Mouse (Mus musculus): ENCODE data around the gene Nav2. TPM values are rescaled to one million over a fixed set of nuclear protein-coding genes. Genes with fewer than 3 reads are reported as not detected.

Nav2 gene
- polyA plus RNA-seq, 1 experiment = 21.9 TPM

- Histone ChIP-seq H3K36me3 (ENCODE audit: control insufficient read depth, insufficient read depth) (no peaks in the 10 kb centered on the region), H3K27me3 (ENCODE audit: control insufficient read depth, insufficient read depth, insufficient read length) (no peaks in the 10 kb centered on the region), H3ac (ENCODE audit: control insufficient read depth, insufficient read length) (no peak overlapping the region), H3K79me2 (ENCODE audit: control insufficient read depth, insufficient read depth) (no peaks in the 10 kb centered on the region), H3K4me2 (ENCODE audit: low read depth) (peak overlapping the region; percentile 62), H3K4me3 (no peak overlapping the region)
- TF ChIP-seq USF1 (IDR thresholded peaks at IDR 0.05; ENCODE audit: low read depth) (no peak), POLR2AphosphoS2 (IDR thresholded peaks at IDR 0.05; ENCODE audit: insufficient read length, low read depth) (no peak), SRF (IDR thresholded peaks at IDR 0.05; ENCODE audit: control insufficient read depth, insufficient read length, low read depth) (no peak)
Measured at GRCm38 (mm10) chr7:49342556-49343080, 434.1 kb downstream of the Nav2 start.

- TF ChIP-seq POLR2A (IDR thresholded peaks at IDR 0.05; ENCODE audit: insufficient read length, low read depth) (no peak), E2F4 (IDR thresholded peaks at IDR 0.05; ENCODE audit: insufficient read depth) (no peak), MAX (IDR thresholded peaks at IDR 0.05; ENCODE audit: low read depth) (no peak), MYOG (IDR thresholded peaks at IDR 0.05; ENCODE audit: control insufficient read depth in 1 of 3, insufficient read depth in 1 of 3, insufficient read length in 2 of 3, low read depth in 2 of 3) (peak in 2 of 3 experiments; percentile 46 to 74), TCF12 (IDR thresholded peaks at IDR 0.05; ENCODE audit: insufficient read depth, poor library complexity, severe bottlenecking) (peak; percentile 65), CEBPB (IDR thresholded peaks at IDR 0.05; ENCODE audit: insufficient read depth, poor library complexity, severe bottlenecking) (no peak), REST (IDR thresholded peaks at IDR 0.05; ENCODE audit: insufficient read depth, insufficient read length) (no peak), TCF3 (IDR thresholded peaks at IDR 0.05; ENCODE audit: insufficient read length, low read depth) (no peak), USF1 (IDR thresholded peaks at IDR 0.05; ENCODE audit: low read depth) (no peak), SRF (IDR thresholded peaks at IDR 0.05; ENCODE audit: control insufficient read depth, insufficient read length, low read depth) (no peak), POLR2AphosphoS2 (IDR thresholded peaks at IDR 0.05; ENCODE audit: insufficient read length, low read depth) (no peak), MYOD1 (IDR thresholded peaks at IDR 0.05; ENCODE audit: control insufficient read depth in 1 of 3, insufficient read length in 2 of 3, low read depth in 2 of 3) (peak in 2 of 3 experiments; percentile 1 to 73)
- peak overlapping the region; percentile 62 for H3K4me2 ChIP-seq (ENCODE audit: low read depth)
- no peaks in the 10 kb centered on the region for H3K79me2 ChIP-seq (ENCODE audit: control insufficient read depth, insufficient read depth)
- H3ac ChIP-seq (ENCODE audit: control insufficient read depth, insufficient read length) = no peak overlapping the region
- H3K36me3 ChIP-seq (ENCODE audit: control insufficient read depth, insufficient read depth) = no peaks in the 10 kb centered on the region
- H3K4me3 ChIP-seq = no peak overlapping the region
- H3K27me3 ChIP-seq (ENCODE audit: control insufficient read depth, insufficient read depth, insufficient read length) = no peaks in the 10 kb centered on the region
Measured at GRCm38 (mm10) chr7:49343081-49343600, 434.6 kb downstream of the Nav2 start.

- no peaks in the 10 kb centered on the region for H3K79me2 ChIP-seq (ENCODE audit: control insufficient read depth, insufficient read depth)
- TF ChIP-seq MYOD1 (IDR thresholded peaks at IDR 0.05; ENCODE audit: control insufficient read depth in 1 of 3, insufficient read length in 2 of 3, low read depth in 2 of 3) (peak in 2 of 3 experiments; percentile 78 to 88), TCF12 (IDR thresholded peaks at IDR 0.05; ENCODE audit: insufficient read depth, poor library complexity, severe bottlenecking) (peak; percentile 3), POLR2A (IDR thresholded peaks at IDR 0.05; ENCODE audit: insufficient read length, low read depth) (no peak), CEBPB (IDR thresholded peaks at IDR 0.05; ENCODE audit: insufficient read depth, poor library complexity, severe bottlenecking) (no peak), TCF3 (IDR thresholded peaks at IDR 0.05; ENCODE audit: insufficient read length, low read depth) (no peak), MYOG (IDR thresholded peaks at IDR 0.05; ENCODE audit: control insufficient read depth in 1 of 3, insufficient read depth in 1 of 3, insufficient read length in 2 of 3, low read depth in 2 of 3) (peak in 1 of 3 experiments; percentile 77)
- no peak overlapping the region for H3ac ChIP-seq (ENCODE audit: control insufficient read depth, insufficient read length)
- no peaks in the 10 kb centered on the region for H3K27me3 ChIP-seq (ENCODE audit: control insufficient read depth, insufficient read depth, insufficient read length)
- H3K36me3 ChIP-seq (ENCODE audit: control insufficient read depth, insufficient read depth) = no peaks in the 10 kb centered on the region
- H3K4me3 ChIP-seq = no peak overlapping the region
- peak overlapping the region; percentile 58 for H3K4me2 ChIP-seq (ENCODE audit: low read depth)
Measured at GRCm38 (mm10) chr7:49343752-49344484, 435.4 kb downstream of the Nav2 start.

GRCm38 (mm10) chr7:49347338-49348272, 439.1 kb downstream of the Nav2 start:
- no peaks in the 10 kb centered on the region for H3K36me3 ChIP-seq (ENCODE audit: control insufficient read depth, insufficient read depth)
- no peaks in the 10 kb centered on the region for H3K79me2 ChIP-seq (ENCODE audit: control insufficient read depth, insufficient read depth)
- no peak overlapping the region for H3ac ChIP-seq (ENCODE audit: control insufficient read depth, insufficient read length)
- H3K27me3 ChIP-seq (ENCODE audit: control insufficient read depth, insufficient read depth, insufficient read length) = no peaks in the 10 kb centered on the region
- TF ChIP-seq POLR2AphosphoS2 (IDR thresholded peaks at IDR 0.05; ENCODE audit: insufficient read length, low read depth) = no peak
- TF ChIP-seq REST (IDR thresholded peaks at IDR 0.05; ENCODE audit: insufficient read depth, insufficient read length) = no peak
- no peak for TF ChIP-seq SRF (IDR thresholded peaks at IDR 0.05; ENCODE audit: control insufficient read depth, insufficient read length, low read depth)
- no peak for TF ChIP-seq MYOG (IDR thresholded peaks at IDR 0.05; ENCODE audit: control insufficient read depth in 1 of 3, insufficient read depth in 1 of 3, insufficient read length in 2 of 3, low read depth in 2 of 3)
- no peak for TF ChIP-seq TCF3 (IDR thresholded peaks at IDR 0.05; ENCODE audit: insufficient read length, low read depth)
- TF ChIP-seq USF1 (IDR thresholded peaks at IDR 0.05; ENCODE audit: low read depth) = no peak
- no peak for TF ChIP-seq CEBPB (IDR thresholded peaks at IDR 0.05; ENCODE audit: insufficient read depth, poor library complexity, severe bottlenecking)
- TF ChIP-seq MAX (IDR thresholded peaks at IDR 0.05; ENCODE audit: low read depth) = no peak
- TF ChIP-seq POLR2A (IDR thresholded peaks at IDR 0.05; ENCODE audit: insufficient read length, low read depth) = no peak
- no peak for TF ChIP-seq TCF12 (IDR thresholded peaks at IDR 0.05; ENCODE audit: insufficient read depth, poor library complexity, severe bottlenecking)
- TF ChIP-seq MYOD1 (IDR thresholded peaks at IDR 0.05; ENCODE audit: control insufficient read depth in 1 of 3, insufficient read length in 2 of 3, low read depth in 2 of 3) = no peak
- TF ChIP-seq E2F4 (IDR thresholded peaks at IDR 0.05; ENCODE audit: insufficient read depth) = no peak
- H3K4me3 ChIP-seq = no peak overlapping the region
- no peak overlapping the region for H3K4me2 ChIP-seq (ENCODE audit: low read depth)
